Mouse (Mus musculus) cerebellum, postnatal 4 days (tissue): ENCODE results near the gene Sar1a.

Experiments
- DNase-seq, 2 experiments: peaks; one replicate each; pipeline ENCODE4 v3.0.0; 2022; ENCODE audit warnings: low spot score in 2 of 2, mixed read lengths in 1 of 2

Gene Sar1a

GRCm38 (mm10) chr10:61730171-61730570 is 50.1 kb downstream of the Sar1a start:
- DNase-seq = no peak

GRCm38 (mm10) chr10:61734377-61734776 is 54.3 kb downstream of the Sar1a start:
- DNase-seq = no peak

DNA sequence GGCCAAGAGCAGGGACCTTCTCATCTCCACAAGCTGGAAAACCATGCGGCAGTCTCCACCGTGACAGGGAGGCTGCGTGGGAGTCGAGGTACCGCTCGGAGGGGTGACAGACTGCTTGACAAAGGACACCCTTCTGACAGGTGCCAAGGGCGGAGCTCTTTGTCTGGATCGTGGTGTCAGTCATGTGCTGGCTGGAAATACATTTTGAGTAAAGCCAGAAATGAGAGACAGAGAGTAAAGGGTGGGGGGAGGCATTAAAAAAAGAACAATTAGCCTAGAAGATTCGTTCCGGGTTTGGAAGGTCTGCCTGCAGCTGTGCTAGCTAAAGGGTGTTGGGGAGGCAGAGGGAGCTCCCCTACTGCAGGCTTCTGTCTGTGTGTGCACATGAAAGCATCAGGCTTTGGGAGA is 56.6 kb downstream of the Sar1a start:
- DNase-seq = no peak

DNA sequence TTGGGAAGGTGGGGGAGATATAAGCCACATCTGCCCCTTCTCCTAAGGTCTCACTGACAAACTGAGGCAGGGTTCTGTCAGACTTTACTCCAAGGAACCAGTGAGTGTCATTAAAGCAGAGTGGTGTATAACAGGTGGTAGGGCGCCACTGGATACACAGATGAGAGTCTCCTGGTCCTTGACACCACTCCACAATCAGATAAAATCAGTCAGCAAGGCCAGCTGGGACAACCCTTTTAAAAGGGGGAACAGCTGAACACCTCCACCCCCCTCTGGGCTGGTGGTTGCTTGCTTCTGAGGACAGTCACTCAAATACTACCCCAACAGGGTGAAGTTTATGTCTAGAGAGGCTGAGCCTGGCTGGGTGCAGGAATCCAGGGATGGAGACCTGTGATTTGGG is 57.4 kb downstream of the Sar1a start:
- no peak for DNase-seq

- no peak for DNase-seq
These were observed 58.0 kb downstream of the Sar1a start for GRCm38 (mm10) chr10:61738126-61738525.

DNA sequence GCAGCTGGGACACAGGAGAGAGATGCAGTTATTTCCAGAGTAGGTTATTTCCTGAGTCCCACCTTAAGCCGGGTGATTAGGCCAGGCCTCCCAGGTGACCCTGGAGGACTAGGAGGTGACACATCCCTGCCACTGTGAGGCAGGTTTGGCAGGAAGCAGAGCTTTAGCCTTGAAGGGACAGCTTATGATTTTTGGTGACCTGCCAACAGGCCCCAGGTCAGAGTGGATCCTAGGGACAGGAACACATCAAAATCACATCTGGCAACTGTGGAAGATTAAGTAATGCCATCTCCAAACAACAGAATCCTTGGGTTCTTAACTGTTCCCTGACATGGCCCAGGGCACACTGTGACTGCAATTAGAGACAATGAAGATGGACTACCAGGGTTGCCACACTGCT is 61.2 kb downstream of the Sar1a start:
- DNase-seq = no peak

DNA sequence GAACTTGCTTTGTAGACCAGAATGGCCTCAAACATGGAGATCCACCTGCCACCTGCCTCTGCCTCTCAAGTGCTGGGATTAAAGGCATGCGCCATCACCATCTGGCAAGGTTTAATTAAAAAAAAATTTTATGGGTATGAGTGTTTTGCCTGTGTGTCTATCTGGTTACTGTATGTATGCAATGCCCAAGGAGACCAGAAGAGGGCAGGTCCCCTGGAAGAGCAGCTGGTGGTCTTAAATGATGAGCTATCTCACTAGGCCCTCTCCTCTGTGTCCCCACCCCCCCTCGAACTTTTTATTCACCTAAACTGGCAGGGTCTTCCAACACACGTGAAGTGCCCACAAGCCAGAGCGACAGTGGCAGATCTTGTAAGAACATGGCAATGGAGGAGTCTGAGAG is 61.8 kb downstream of the Sar1a start:
- no peak for DNase-seq

DNA sequence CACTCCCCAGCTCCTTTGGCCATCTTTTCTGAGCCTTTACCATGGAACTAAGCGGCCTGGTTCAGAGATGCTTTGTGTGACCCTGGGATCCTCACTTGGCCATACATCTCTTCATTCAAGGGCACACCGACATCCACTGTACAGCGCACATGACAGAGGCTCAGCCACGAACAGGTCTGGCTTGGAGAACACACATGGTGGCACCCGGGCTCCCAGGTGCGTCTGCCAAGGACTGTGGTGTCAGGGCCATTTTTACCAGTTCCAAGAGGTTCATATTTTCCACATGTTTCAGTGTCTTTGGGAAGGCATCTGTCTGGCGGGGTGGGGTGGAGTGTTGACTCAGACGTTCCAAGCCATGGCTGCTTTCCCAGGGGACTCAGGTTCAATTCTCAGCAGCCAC is 62.2 kb downstream of the Sar1a start:
- no peak for DNase-seq
